Mouse (Mus musculus): ENCODE measurements around the gene Grip1. TPM values are rescaled to one million over a fixed set of nuclear protein-coding genes. Genes with fewer than 3 reads are reported as not detected.

The Grip1 gene
- polyA plus RNA-seq, 1 experiment from 2014 or later, result 0.86 TPM

DNA sequence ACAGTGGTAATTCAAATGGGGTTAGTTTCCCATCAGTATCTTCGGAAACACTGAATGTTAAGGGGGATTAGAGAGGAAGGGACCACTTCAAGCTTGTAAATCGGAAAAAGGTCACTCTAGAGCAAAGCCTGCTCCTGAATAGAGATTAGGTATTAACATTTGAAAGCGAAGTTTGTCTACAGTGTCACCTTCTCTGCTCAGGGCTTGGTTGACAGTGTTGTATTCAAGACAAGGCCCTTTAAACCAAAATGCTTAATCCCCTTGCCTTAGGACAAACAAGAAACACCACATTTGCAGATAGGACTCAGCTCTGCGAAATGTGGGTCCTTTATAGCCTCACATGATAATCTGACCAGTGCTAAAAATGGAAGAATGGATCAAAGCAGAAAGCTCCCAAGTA, 81.2 kb downstream of the Grip1 start:
- H3K9ac ChIP-seq, result no peak overlapping the region
- ATAC-seq, result no peak
- no peak overlapping the region for H3K4me3 ChIP-seq
- H3K9me3 ChIP-seq (replicated peaks), result no peaks in the 10 kb centered on the region
- no peaks in the 10 kb centered on the region for H3K4me1 ChIP-seq
- no peak overlapping the region for H3K4me2 ChIP-seq
- no peaks in the 10 kb centered on the region for H3K27me3 ChIP-seq (replicated peaks)
- 56% methylated on average over 4 of the region's 4 CpGs for WGBS (ENCODE audit: insufficient replicate concordance)
- H3K27ac ChIP-seq, result no peak overlapping the region
- H3K36me3 ChIP-seq, result no peaks in the 10 kb centered on the region

- 65% methylated on average over 4 of the region's 4 CpGs for WGBS (ENCODE audit: insufficient replicate concordance)
- Histone ChIP-seq H3K9ac (no peak overlapping the region), H3K27me3 (replicated peaks) (no peaks in the 10 kb centered on the region), H3K27ac (no peak overlapping the region), H3K36me3 (no peaks in the 10 kb centered on the region), H3K9me3 (replicated peaks) (no peaks in the 10 kb centered on the region), H3K4me1 (no peaks in the 10 kb centered on the region), H3K4me2 (no peak overlapping the region), H3K4me3 (no peak overlapping the region)
- no peak for ATAC-seq
Measured at GRCm38 (mm10) chr10:119541655-119542054, 88.0 kb downstream of the Grip1 start.

DNA sequence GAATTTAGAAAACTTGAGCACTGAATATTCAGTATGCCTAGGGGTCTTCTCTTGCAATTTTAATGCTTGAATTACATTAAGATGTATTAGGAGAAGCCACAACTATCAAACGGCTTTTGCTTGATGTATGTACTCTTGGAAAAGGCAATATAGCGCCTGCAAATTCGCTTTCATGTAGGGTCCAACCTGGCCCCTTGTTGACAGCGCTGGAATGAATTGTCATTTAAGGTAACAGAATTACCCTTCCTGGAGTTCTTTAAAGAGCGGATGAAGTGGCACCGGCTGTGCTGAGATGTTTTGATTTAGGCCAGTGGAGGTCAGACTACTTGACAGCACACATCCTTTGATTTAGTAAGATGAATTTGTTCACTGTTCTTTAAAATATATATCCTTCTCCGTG, 90.1 kb downstream of the Grip1 start:
- no peak overlapping the region for H3K27ac ChIP-seq
- no peaks in the 10 kb centered on the region for H3K27me3 ChIP-seq (replicated peaks)
- ATAC-seq, result no peak
- H3K4me1 ChIP-seq, result no peaks in the 10 kb centered on the region
- WGBS (ENCODE audit: insufficient replicate concordance), result 67% methylated on average over 7 of the region's 7 CpGs
- H3K9me3 ChIP-seq (replicated peaks), result no peaks in the 10 kb centered on the region
- H3K9ac ChIP-seq, result no peak overlapping the region
- H3K4me2 ChIP-seq, result no peak overlapping the region
- no peak overlapping the region for H3K4me3 ChIP-seq
- no peaks in the 10 kb centered on the region for H3K36me3 ChIP-seq

DNA sequence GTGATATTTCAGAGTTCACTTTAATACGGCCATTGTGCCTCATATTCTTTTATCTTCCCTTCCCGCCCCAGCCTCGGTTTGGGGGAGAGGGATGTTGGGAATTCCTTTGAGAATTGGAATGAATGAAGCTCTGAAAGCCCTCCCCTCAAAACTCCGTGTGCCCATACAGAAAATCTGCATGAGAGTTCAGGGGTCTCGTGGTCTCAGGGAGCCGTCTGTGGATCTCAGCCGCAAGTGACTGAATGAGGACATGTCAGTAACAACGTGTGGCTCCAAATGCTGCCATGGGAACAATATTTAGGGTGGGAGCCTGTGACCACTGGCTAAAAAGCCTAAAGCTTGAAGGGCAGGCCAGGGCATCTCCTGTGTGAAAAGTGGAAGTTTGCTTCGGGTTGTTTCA, 91.1 kb downstream of the Grip1 start:
- no peaks in the 10 kb centered on the region for H3K27me3 ChIP-seq (replicated peaks)
- WGBS (ENCODE audit: insufficient replicate concordance), result 69% methylated on average over 9 of the region's 9 CpGs
- ATAC-seq, result no peak
- no peak overlapping the region for H3K4me3 ChIP-seq
- H3K9me3 ChIP-seq (replicated peaks), result no peaks in the 10 kb centered on the region
- H3K4me1 ChIP-seq, result no peaks in the 10 kb centered on the region
- no peaks in the 10 kb centered on the region for H3K36me3 ChIP-seq
- H3K9ac ChIP-seq, result no peak overlapping the region
- H3K27ac ChIP-seq, result no peak overlapping the region
- H3K4me2 ChIP-seq, result no peak overlapping the region

DNA sequence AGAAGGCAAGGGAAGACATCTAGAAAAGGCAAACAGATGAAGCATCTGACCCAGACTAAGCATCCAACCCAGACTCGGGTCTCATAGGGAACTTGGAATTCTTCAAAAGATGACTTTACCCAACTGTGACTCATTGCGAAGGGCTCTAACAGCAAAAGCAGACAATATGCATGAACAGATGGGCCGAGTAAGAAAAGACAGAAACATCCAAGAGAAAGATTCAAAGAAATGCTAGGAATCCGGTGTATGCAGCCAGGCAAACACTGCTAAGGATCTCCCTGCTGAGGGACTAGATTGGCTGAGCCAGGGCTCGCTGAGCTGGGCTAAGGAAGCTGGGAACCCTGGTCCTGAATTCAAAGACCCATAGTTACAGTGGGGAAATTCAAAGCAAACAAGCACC, 94.2 kb downstream of the Grip1 start:
- H3K27me3 ChIP-seq (replicated peaks), result no peaks in the 10 kb centered on the region
- H3K4me1 ChIP-seq, result no peaks in the 10 kb centered on the region
- 67% methylated on average over 5 of the region's 5 CpGs for WGBS (ENCODE audit: insufficient replicate concordance)
- H3K27ac ChIP-seq, result no peak overlapping the region
- H3K4me2 ChIP-seq, result no peak overlapping the region
- H3K4me3 ChIP-seq, result no peak overlapping the region
- no peaks in the 10 kb centered on the region for H3K36me3 ChIP-seq
- no peak for ATAC-seq
- H3K9ac ChIP-seq, result no peak overlapping the region
- no peaks in the 10 kb centered on the region for H3K9me3 ChIP-seq (replicated peaks)

GRCm38 (mm10) chr10:119548774-119549173, 95.1 kb downstream of the Grip1 start:
- Histone ChIP-seq H3K4me2 (no peak overlapping the region), H3K4me1 (no peaks in the 10 kb centered on the region), H3K4me3 (no peak overlapping the region), H3K9ac (no peak overlapping the region), H3K36me3 (no peaks in the 10 kb centered on the region), H3K27me3 (replicated peaks) (no peaks in the 10 kb centered on the region), H3K9me3 (replicated peaks) (no peaks in the 10 kb centered on the region), H3K27ac (no peak overlapping the region)
- WGBS (ENCODE audit: insufficient replicate concordance), result 75% methylated on average over 10 of the region's 10 CpGs
- ATAC-seq, result no peak

DNA sequence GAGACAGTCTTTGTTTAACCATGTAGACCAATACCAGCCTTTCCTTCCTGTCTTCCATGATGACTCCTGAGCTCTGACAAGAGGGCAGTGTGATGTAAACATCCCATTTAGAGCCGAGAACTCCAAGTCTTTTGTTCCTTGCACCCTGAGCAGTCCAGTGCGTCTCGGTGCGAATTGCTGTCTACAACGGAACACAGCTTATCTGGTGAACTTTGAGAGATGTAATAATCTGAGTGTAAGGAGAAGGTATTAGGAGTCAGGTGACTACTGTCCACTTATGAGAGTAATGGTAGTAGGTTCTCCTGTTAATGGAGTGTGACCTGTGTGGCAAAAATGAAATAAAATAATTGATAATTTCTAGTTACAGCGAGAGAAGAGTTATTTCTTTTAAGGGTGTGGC, 97.0 kb downstream of the Grip1 start:
- no peak overlapping the region for H3K4me2 ChIP-seq
- H3K27ac ChIP-seq, result no peak overlapping the region
- H3K9me3 ChIP-seq (replicated peaks), result no peaks in the 10 kb centered on the region
- 71% methylated on average over 6 of the region's 6 CpGs for WGBS (ENCODE audit: insufficient replicate concordance)
- H3K9ac ChIP-seq, result no peak overlapping the region
- no peaks in the 10 kb centered on the region for H3K27me3 ChIP-seq (replicated peaks)
- H3K4me3 ChIP-seq, result no peak overlapping the region
- no peak for ATAC-seq
- H3K36me3 ChIP-seq, result no peaks in the 10 kb centered on the region
- no peaks in the 10 kb centered on the region for H3K4me1 ChIP-seq

- no peak overlapping the region for H3K4me2 ChIP-seq
- H3K27me3 ChIP-seq (replicated peaks), result no peaks in the 10 kb centered on the region
- H3K9me3 ChIP-seq (replicated peaks), result no peaks in the 10 kb centered on the region
- H3K4me3 ChIP-seq, result no peak overlapping the region
- H3K27ac ChIP-seq, result no peak overlapping the region
- ATAC-seq, result no peak
- H3K36me3 ChIP-seq, result no peaks in the 10 kb centered on the region
- WGBS (ENCODE audit: insufficient replicate concordance), result 73% methylated on average over 7 of the region's 7 CpGs
- H3K4me1 ChIP-seq, result no peaks in the 10 kb centered on the region
- no peak overlapping the region for H3K9ac ChIP-seq
Measured at GRCm38 (mm10) chr10:119556346-119556745, 102.7 kb downstream of the Grip1 start.

GRCm38 (mm10) chr10:119558432-119558831, 104.8 kb downstream of the Grip1 start:
- H3K9ac ChIP-seq, result no peak overlapping the region
- no peaks in the 10 kb centered on the region for H3K4me1 ChIP-seq
- 75% methylated on average over 7 of the region's 7 CpGs for WGBS (ENCODE audit: insufficient replicate concordance)
- no peak overlapping the region for H3K4me2 ChIP-seq
- H3K27ac ChIP-seq, result no peak overlapping the region
- no peak overlapping the region for H3K4me3 ChIP-seq
- no peaks in the 10 kb centered on the region for H3K9me3 ChIP-seq (replicated peaks)
- ATAC-seq, result no peak
- no peaks in the 10 kb centered on the region for H3K36me3 ChIP-seq
- H3K27me3 ChIP-seq (replicated peaks), result no peaks in the 10 kb centered on the region

GRCm38 (mm10) chr10:119564862-119565261, 111.2 kb downstream of the Grip1 start:
- no peak overlapping the region for H3K9ac ChIP-seq
- no peak for ATAC-seq
- no peaks in the 10 kb centered on the region for H3K36me3 ChIP-seq
- H3K27me3 ChIP-seq (replicated peaks), result no peaks in the 10 kb centered on the region
- H3K4me1 ChIP-seq, result no peaks in the 10 kb centered on the region
- no peak overlapping the region for H3K27ac ChIP-seq
- H3K4me3 ChIP-seq, result no peak overlapping the region
- H3K9me3 ChIP-seq (replicated peaks), result no peaks in the 10 kb centered on the region
- WGBS (ENCODE audit: insufficient replicate concordance), result 86% methylated on average over 7 of the region's 7 CpGs
- no peak overlapping the region for H3K4me2 ChIP-seq

GRCm38 (mm10) chr10:119573134-119573533, 119.5 kb downstream of the Grip1 start:
- ATAC-seq, result no peak
- no peak overlapping the region for H3K9ac ChIP-seq
- no peaks in the 10 kb centered on the region for H3K4me1 ChIP-seq
- no peaks in the 10 kb centered on the region for H3K9me3 ChIP-seq (replicated peaks)
- H3K36me3 ChIP-seq, result no peaks in the 10 kb centered on the region
- no peaks in the 10 kb centered on the region for H3K27me3 ChIP-seq (replicated peaks)
- no peak overlapping the region for H3K4me2 ChIP-seq
- H3K27ac ChIP-seq, result no peak overlapping the region
- no peak overlapping the region for H3K4me3 ChIP-seq
- WGBS (ENCODE audit: insufficient replicate concordance), result 69% methylated on average over 9 of the region's 9 CpGs

DNA sequence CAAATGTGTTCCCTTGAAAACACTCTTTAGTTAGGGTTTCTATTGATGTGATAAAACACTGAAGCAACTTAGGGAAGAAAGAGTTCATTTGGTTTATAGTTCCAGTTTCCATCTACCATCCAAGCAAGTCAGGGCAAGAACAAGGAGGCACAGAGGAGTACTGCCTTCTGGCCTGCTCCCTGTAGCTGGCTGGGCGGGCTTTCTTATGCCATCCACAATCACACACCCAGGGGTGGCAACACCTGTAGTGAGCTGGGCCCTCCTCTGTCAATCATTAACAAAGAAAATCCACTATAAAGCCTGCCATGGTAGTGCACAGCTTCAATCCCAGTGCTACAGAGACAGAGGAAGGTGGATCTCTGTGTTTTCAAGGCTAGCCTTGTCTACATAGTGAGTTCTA, 122.2 kb downstream of the Grip1 start:
- H3K4me1 ChIP-seq, result no peaks in the 10 kb centered on the region
- H3K27ac ChIP-seq, result no peak overlapping the region
- no peak overlapping the region for H3K9ac ChIP-seq
- no peaks in the 10 kb centered on the region for H3K27me3 ChIP-seq (replicated peaks)
- no peak overlapping the region for H3K4me2 ChIP-seq
- ATAC-seq, result no peak
- WGBS (ENCODE audit: insufficient replicate concordance), result 56% methylated on average over 1 of the region's 1 CpGs
- H3K36me3 ChIP-seq, result no peaks in the 10 kb centered on the region
- H3K4me3 ChIP-seq, result no peak overlapping the region
- H3K9me3 ChIP-seq (replicated peaks), result no peaks in the 10 kb centered on the region

DNA sequence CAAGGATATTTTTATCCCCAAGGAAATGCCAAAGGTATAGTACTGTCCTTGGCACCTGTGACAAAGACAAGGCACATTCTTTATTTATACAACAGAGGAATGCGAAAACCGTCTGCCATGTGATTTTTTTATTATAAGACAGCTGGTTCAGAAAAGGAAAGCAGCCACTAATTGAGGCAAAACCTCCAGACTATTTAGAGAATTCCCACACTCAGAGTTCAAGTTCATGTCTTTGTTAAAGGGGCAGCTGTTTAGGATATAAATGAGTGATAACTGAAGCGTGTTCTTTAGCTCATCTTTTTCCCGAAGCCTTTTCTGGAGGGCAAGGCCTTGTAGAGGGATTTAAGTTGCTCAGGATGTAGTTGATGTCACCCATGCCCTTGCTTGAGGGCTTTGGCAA, 126.4 kb downstream of the Grip1 start:
- no peaks in the 10 kb centered on the region for H3K4me1 ChIP-seq
- no peaks in the 10 kb centered on the region for H3K9me3 ChIP-seq (replicated peaks)
- no peak overlapping the region for H3K9ac ChIP-seq
- WGBS (ENCODE audit: insufficient replicate concordance), result 55% methylated on average over 4 of the region's 4 CpGs
- no peak for ATAC-seq
- H3K4me2 ChIP-seq, result no peak overlapping the region
- H3K27ac ChIP-seq, result no peak overlapping the region
- no peaks in the 10 kb centered on the region for H3K27me3 ChIP-seq (replicated peaks)
- no peaks in the 10 kb centered on the region for H3K36me3 ChIP-seq
- H3K4me3 ChIP-seq, result no peak overlapping the region

All from liver, embryonic 12.5 days (tissue).